Mouse (Mus musculus) forebrain, embryonic 13.5 days (tissue): ENCODE results near the gene Dip2c. TPM values are rescaled to one million over a fixed set of nuclear protein-coding genes. Genes with fewer than 3 reads are reported as not detected.

Experiments used
- ATAC-seq: fragments of 200-750 bp; cut with Nextera tagmentation; 2 replicates; pipeline ENCODE4 v1.8.0; 2017
- H3K27ac ChIP-seq: fragments of 300-500 bp; sonication (generic); 2 replicates; pipeline ENCODE4 v1.5.1; 2015; ENCODE audit warnings: inconsistent platforms, mild to moderate bottlenecking, moderate library complexity
- H3K27me3 ChIP-seq: fragments of 300-500 bp; sonication (generic); 2 replicates; pipeline ENCODE4 v1.6.1; 2015; ENCODE audit warnings: mild to moderate bottlenecking, inconsistent platforms
- H3K36me3 ChIP-seq: fragments of 300-500 bp; sonication (generic); 2 replicates; pipeline ENCODE4 v1.6.1; 2015; ENCODE audit warnings: mild to moderate bottlenecking, inconsistent platforms; ENCODE audit not compliant: poor library complexity, severe bottlenecking
- H3K4me1 ChIP-seq: fragments of 300-500 bp; sonication (generic); 2 replicates; pipeline ENCODE4 v1.6.1; 2015; ENCODE audit warnings: inconsistent platforms
- H3K4me2 ChIP-seq: fragments of 300-500 bp; sonication (generic); 2 replicates; pipeline ENCODE4 v1.6.1; 2015; ENCODE audit warnings: inconsistent platforms, mild to moderate bottlenecking, moderate library complexity
- H3K4me3 ChIP-seq: fragments of 300-500 bp; sonication (generic); 2 replicates; pipeline ENCODE4 v1.5.1; 2015; ENCODE audit warnings: mild to moderate bottlenecking, inconsistent platforms
- H3K9ac ChIP-seq: fragments of 300-500 bp; sonication (generic); 2 replicates; pipeline ENCODE4 v1.6.1; 2015; ENCODE audit warnings: mild to moderate bottlenecking, inconsistent platforms
- H3K9me3 ChIP-seq: fragments of 300-500 bp; sonication (generic); replicated peaks from 2 replicates; pipeline ENCODE4 v1.6.1; 2016; ENCODE audit warnings: inconsistent platforms
- WGBS: fragments of 180-500 bp; shearing (Covaris S2); methylation state at CpG from one replicate; pipeline ENCODE4 v1.1.7; 2015; 5-methylcytosine and 5-hydroxymethylcytosine counted together
- polyA plus RNA-seq: library from polyadenylated mRNA; unstranded; fragments of >200 nt; fragmentation: Nextera tagmentation; extraction: Ambion mirVana; gene quantifications from 2 replicates; pipeline ENCODE4 v1.2.1, GENCODE M21; 2015

The Dip2c gene
- polyA plus RNA-seq, 1 experiment from 2014 or later, result 7.2 TPM

DNA sequence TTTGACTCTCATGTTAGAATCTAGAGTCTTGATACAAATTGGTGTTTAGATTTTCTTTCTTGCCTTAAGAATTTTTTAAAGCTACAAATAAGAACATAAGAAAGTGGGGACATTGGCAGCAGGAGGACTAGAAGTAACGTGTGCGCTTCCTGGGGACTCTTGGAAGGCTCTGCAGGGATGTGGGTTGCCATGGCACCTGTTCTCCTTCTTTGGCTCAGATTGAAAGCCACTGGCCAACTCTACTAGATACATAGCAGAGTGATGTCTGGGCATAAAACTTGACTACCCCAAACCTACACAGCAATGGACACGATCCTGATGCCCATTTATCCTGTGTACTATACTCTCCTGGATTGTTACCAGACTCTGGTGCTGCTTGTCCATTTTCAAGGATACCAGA lies 188.1 kb downstream of the Dip2c start:
- Histone ChIP-seq H3K4me2 (no peak overlapping the region), H3K27me3 (no peaks in the 10 kb centered on the region), H3K9ac (no peak overlapping the region), H3K4me1 (no peaks in the 10 kb centered on the region), H3K4me3 (no peak overlapping the region), H3K27ac (no peak overlapping the region), H3K36me3 (no peaks in the 10 kb centered on the region), H3K9me3 (no peaks in the 10 kb centered on the region)
- 85% methylated on average over 3 of the region's 3 CpGs for WGBS
- no peak for ATAC-seq

- peak; percentile 50 for ATAC-seq
- no peaks in the 10 kb centered on the region for H3K27me3 ChIP-seq
- no peaks in the 10 kb centered on the region for H3K36me3 ChIP-seq
- no peaks in the 10 kb centered on the region for H3K9me3 ChIP-seq
- no peak overlapping the region for H3K4me2 ChIP-seq
- no peaks in the 10 kb centered on the region for H3K4me1 ChIP-seq
- 45% methylated on average over 1 of the region's 1 CpGs for WGBS
- no peak overlapping the region for H3K27ac ChIP-seq
- H3K9ac ChIP-seq, result no peak overlapping the region
- H3K4me3 ChIP-seq, result no peak overlapping the region
Measured at GRCm38 (mm10) chr13:9467216-9467615, 190.9 kb downstream of the Dip2c start.

DNA sequence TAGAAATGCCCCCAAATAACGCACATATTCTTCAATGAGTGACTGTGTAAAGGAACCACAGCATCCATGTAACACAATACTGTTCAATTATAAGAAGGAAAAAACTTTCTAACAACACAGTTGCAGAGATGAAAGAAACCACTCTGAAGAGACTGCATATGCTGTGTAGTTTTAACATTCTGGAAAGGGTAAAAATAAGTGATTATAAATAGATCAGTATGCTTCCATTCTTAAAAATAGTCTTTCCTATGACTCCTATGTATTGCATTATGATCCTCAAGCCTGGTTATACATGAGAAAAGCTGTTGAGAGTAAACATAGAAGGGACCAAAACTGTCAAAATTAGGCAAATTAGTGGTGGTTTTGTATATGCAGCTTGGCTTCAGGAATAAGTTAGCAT lies 197.1 kb downstream of the Dip2c start:
- Histone ChIP-seq H3K9me3 (no peaks in the 10 kb centered on the region; the same call in 1 of the 2 replicates), H3K4me1 (no peaks in the 10 kb centered on the region), H3K36me3 (no peaks in the 10 kb centered on the region), H3K4me2 (no peak overlapping the region), H3K9ac (no peak overlapping the region), H3K27ac (no peak overlapping the region), H3K4me3 (no peak overlapping the region), H3K27me3 (no peaks in the 10 kb centered on the region)
- no peak for ATAC-seq
- 88% methylated on average over 1 of the region's 1 CpGs for WGBS

- H3K4me2 ChIP-seq, result no peak overlapping the region
- H3K9ac ChIP-seq, result no peak overlapping the region
- no peak overlapping the region for H3K27ac ChIP-seq
- no peaks in the 10 kb centered on the region for H3K36me3 ChIP-seq
- no peaks in the 10 kb centered on the region for H3K4me1 ChIP-seq
- H3K9me3 ChIP-seq, result no peaks in the 10 kb centered on the region
- H3K27me3 ChIP-seq, result no peaks in the 10 kb centered on the region
- no peak for ATAC-seq
- 82% methylated on average over 1 of the region's 1 CpGs for WGBS
- no peak overlapping the region for H3K4me3 ChIP-seq
Measured at GRCm38 (mm10) chr13:9481722-9482121, 205.4 kb downstream of the Dip2c start.

- Histone ChIP-seq H3K36me3 (no peaks in the 10 kb centered on the region), H3K27me3 (no peaks in the 10 kb centered on the region), H3K9ac (no peak overlapping the region), H3K9me3 (no peaks in the 10 kb centered on the region), H3K27ac (no peak overlapping the region), H3K4me2 (no peak overlapping the region), H3K4me1 (no peaks in the 10 kb centered on the region), H3K4me3 (no peak overlapping the region)
- ATAC-seq, result no peak
- WGBS, result 92% methylated on average over 3 of the region's 3 CpGs
Measured at GRCm38 (mm10) chr13:9489696-9490095, 213.4 kb downstream of the Dip2c start.

GRCm38 (mm10) chr13:9494726-9495125 lies 218.4 kb downstream of the Dip2c start:
- peak; percentile 38; the same call in 1 of the 2 replicates for ATAC-seq
- H3K4me1 ChIP-seq, result no peaks in the 10 kb centered on the region
- peak overlapping the region; percentile 12; the same call in 1 of the 2 replicates for H3K4me3 ChIP-seq
- H3K36me3 ChIP-seq, result no peaks in the 10 kb centered on the region
- H3K27me3 ChIP-seq, result no peaks in the 10 kb centered on the region
- H3K9me3 ChIP-seq, result no peaks in the 10 kb centered on the region
- H3K4me2 ChIP-seq, result peak overlapping the region; percentile 32
- no peak overlapping the region for H3K9ac ChIP-seq
- WGBS, result 65% methylated on average over 21 of the region's 21 CpGs
- H3K27ac ChIP-seq, result no peak overlapping the region

GRCm38 (mm10) chr13:9504118-9504856 lies 228.0 kb downstream of the Dip2c start:
- Histone ChIP-seq H3K4me1 (no peaks in the 10 kb centered on the region), H3K27ac (no peak overlapping the region), H3K9ac (no peak overlapping the region), H3K36me3 (no peaks in the 10 kb centered on the region), H3K9me3 (no peaks in the 10 kb centered on the region), H3K4me3 (no peak overlapping the region), H3K27me3 (no peaks in the 10 kb centered on the region), H3K4me2 (no peak overlapping the region)
- no peak for ATAC-seq
- WGBS, result 82% methylated on average over 6 of the region's 6 CpGs

- no peaks in the 10 kb centered on the region for H3K27me3 ChIP-seq
- no peaks in the 10 kb centered on the region for H3K4me1 ChIP-seq
- no peak overlapping the region for H3K4me2 ChIP-seq
- no peak overlapping the region for H3K9ac ChIP-seq
- ATAC-seq, result no peak
- H3K36me3 ChIP-seq, result 0 out of 2 replicates have a peak, but pooled peaks cover 4% of the 10 kb centered on the region
- H3K27ac ChIP-seq, result no peak overlapping the region
- no peak overlapping the region for H3K4me3 ChIP-seq
- no peaks in the 10 kb centered on the region for H3K9me3 ChIP-seq
Measured at GRCm38 (mm10) chr13:9538556-9538955, 262.2 kb downstream of the Dip2c start.

- Histone ChIP-seq H3K27me3 (no peaks in the 10 kb centered on the region), H3K9ac (no peak overlapping the region), H3K27ac (no peak overlapping the region), H3K9me3 (no peaks in the 10 kb centered on the region), H3K4me1 (peaks cover 7% of the 10 kb centered on the region; the same call in 1 of the 2 replicates), H3K36me3 (0 out of 2 replicates have a peak, but pooled peaks cover 4% of the 10 kb centered on the region), H3K4me2 (no peak overlapping the region), H3K4me3 (no peak overlapping the region)
- no peak for ATAC-seq
- WGBS, result 14% methylated on average over 9 of the region's 9 CpGs
Measured at GRCm38 (mm10) chr13:9547698-9548344, 271.5 kb downstream of the Dip2c start.

GRCm38 (mm10) chr13:9562099-9562498 lies 285.8 kb downstream of the Dip2c start:
- WGBS, result 75% methylated on average over 1 of the region's 1 CpGs
- H3K36me3 ChIP-seq, result no peaks in the 10 kb centered on the region
- no peak overlapping the region for H3K27ac ChIP-seq
- H3K4me1 ChIP-seq, result no peaks in the 10 kb centered on the region
- no peak for ATAC-seq
- H3K4me2 ChIP-seq, result no peak overlapping the region
- no peak overlapping the region for H3K9ac ChIP-seq
- H3K9me3 ChIP-seq, result no peaks in the 10 kb centered on the region
- no peaks in the 10 kb centered on the region for H3K27me3 ChIP-seq
- H3K4me3 ChIP-seq, result no peak overlapping the region

GRCm38 (mm10) chr13:9562921-9563320 lies 286.6 kb downstream of the Dip2c start:
- Histone ChIP-seq H3K27me3 (no peaks in the 10 kb centered on the region), H3K9ac (no peak overlapping the region), H3K36me3 (peaks cover 3% of the 10 kb centered on the region; the same call in 1 of the 2 replicates), H3K4me1 (no peaks in the 10 kb centered on the region), H3K9me3 (no peaks in the 10 kb centered on the region), H3K4me2 (no peak overlapping the region), H3K27ac (no peak overlapping the region), H3K4me3 (no peak overlapping the region)
- WGBS, result 8% methylated on average over 2 of the region's 2 CpGs
- ATAC-seq, result no peak

DNA sequence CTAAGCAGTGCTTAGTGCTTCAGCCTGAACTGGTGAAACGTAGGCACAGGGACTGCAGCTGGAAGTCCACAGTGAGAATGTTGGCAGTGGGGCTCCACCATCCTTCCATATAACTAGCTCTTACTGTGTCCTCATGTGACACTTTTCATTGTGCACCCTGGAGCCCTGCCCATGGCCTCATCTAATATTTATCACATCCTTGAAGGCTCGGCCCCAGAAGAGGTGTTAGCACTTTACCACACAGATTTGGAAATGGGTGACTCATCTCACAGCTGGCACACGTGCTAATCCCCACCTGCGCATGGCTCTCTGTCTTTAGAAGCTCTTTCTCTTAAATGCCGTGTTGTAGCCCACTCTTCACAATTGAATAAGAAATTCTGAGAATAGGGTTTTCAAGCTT lies 292.5 kb downstream of the Dip2c start:
- Histone ChIP-seq H3K9me3 (no peaks in the 10 kb centered on the region), H3K4me3 (no peak overlapping the region), H3K4me1 (no peaks in the 10 kb centered on the region), H3K4me2 (no peak overlapping the region), H3K36me3 (peaks cover 26% of the 10 kb centered on the region), H3K9ac (no peak overlapping the region), H3K27me3 (no peaks in the 10 kb centered on the region), H3K27ac (no peak overlapping the region)
- ATAC-seq, result no peak
- WGBS, result 92% methylated on average over 5 of the region's 5 CpGs
